ENCODE assay signal across 11 mouse cellular contexts in the genomic region with DNA sequence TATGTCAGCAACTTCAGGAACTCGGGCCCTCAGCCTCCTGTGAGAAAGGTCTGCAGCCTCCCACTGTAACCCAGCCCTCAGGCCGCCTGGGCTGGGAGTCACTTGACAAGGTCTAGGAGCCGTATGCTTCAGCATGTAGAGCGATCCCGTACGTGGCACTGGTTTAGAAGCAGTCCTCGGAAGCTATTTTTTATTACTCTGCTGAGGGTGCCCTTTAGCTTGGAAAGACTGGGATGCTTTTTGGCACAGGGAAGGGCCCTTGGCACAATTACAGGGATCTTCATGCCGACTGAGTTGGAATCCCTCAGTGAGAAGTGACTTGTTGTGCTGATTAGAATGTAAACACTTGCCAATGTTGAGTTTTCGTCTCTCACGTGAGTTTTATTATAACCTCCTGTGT.
DNase-seq lines count a peak whose midpoint lies in the region; ATAC-seq and TF ChIP-seq lines count a peak whose summit lies in the region.
"Had no signal": no experiment of that assay in that cellular context is flagged by ENCODE, and none has a peak within 500 bp of the region (broad histone marks: within the 10 kb centered on the region; RNA-seq: fewer than 3 reads in every experiment).

No protein-coding gene starts in this region.

- no peak overlapping the region for H3K4me3 ChIP-seq in hindbrain, embryonic 10.5 days
- no peak overlapping the region for H3K4me3 ChIP-seq in hindbrain, embryonic 11.5 days (ENCODE audit: low read depth, low read length)
- H3K4me3 ChIP-seq in lung, postnatal 0 days (ENCODE audit: low read depth, low read length), result no peak overlapping the region
- H3K4me3 ChIP-seq: hindbrain, embryonic 13.5 days; neural tube, embryonic 12.5 days had no signal

- no peak for TF ChIP-seq EP300 in lung, postnatal 0 days (IDR thresholded peaks at IDR 0.05)

- no peak for ATAC-seq in hindbrain, embryonic 11.5 days (ENCODE audit: low FRiP score)
- peak; percentile 19 for ATAC-seq in lung, postnatal 0 days

- WGBS in hindbrain, embryonic 10.5 days, result 83% methylated on average over 10 of the region's 10 CpGs
- WGBS in hindbrain, embryonic 11.5 days, result 87% methylated on average over 10 of the region's 10 CpGs
- 14% methylated on average over 10 of the region's 10 CpGs for WGBS in lung, postnatal 0 days

- H3K36me3 ChIP-seq in hindbrain, embryonic 10.5 days, result no peaks in the 10 kb centered on the region
- no peaks in the 10 kb centered on the region for H3K36me3 ChIP-seq in hindbrain, embryonic 11.5 days (ENCODE audit: control insufficient read depth, insufficient read depth, low read length)
- H3K36me3 ChIP-seq in lung, postnatal 0 days (ENCODE audit: insufficient read depth, low read length), result no peaks in the 10 kb centered on the region
- H3K36me3 ChIP-seq: hindbrain, embryonic 13.5 days; neural tube, embryonic 12.5 days had no signal

- peaks cover 89% of the 10 kb centered on the region for H3K27me3 ChIP-seq in hindbrain, embryonic 10.5 days (ENCODE audit: insufficient read depth, poor library complexity, severe bottlenecking)
- H3K27me3 ChIP-seq in hindbrain, embryonic 11.5 days (ENCODE audit: control insufficient read depth, insufficient read depth, low read length), result peaks cover 30% of the 10 kb centered on the region
- H3K27me3 ChIP-seq in lung, postnatal 0 days (replicated peaks; ENCODE audit: insufficient read depth, low read length), result no peaks in the 10 kb centered on the region

- no peak overlapping the region for H3K9ac ChIP-seq in hindbrain, embryonic 11.5 days (ENCODE audit: low read depth, low read length)
- H3K9ac ChIP-seq in lung, postnatal 0 days (replicated peaks; ENCODE audit: low read depth), result no peak overlapping the region
- H3K9ac ChIP-seq: hindbrain, embryonic 13.5 days; neural tube, embryonic 12.5 days had no signal

- H3K9me3 ChIP-seq in hindbrain, embryonic 10.5 days, result no peaks in the 10 kb centered on the region
- no peaks in the 10 kb centered on the region for H3K9me3 ChIP-seq in hindbrain, embryonic 11.5 days (ENCODE audit: control insufficient read depth, low read length)
- no peaks in the 10 kb centered on the region for H3K9me3 ChIP-seq in lung, postnatal 0 days (ENCODE audit: low read length)
- H3K9me3 ChIP-seq: G1E; hindbrain, embryonic 13.5 days; neural tube, embryonic 12.5 days had no signal

- peaks cover 78% of the 10 kb centered on the region for H3K4me1 ChIP-seq in hindbrain, embryonic 10.5 days (replicated peaks)
- peaks cover 12% of the 10 kb centered on the region for H3K4me1 ChIP-seq in hindbrain, embryonic 11.5 days (replicated peaks; ENCODE audit: control insufficient read depth, insufficient read depth, low read length)
- peaks cover 17% of the 10 kb centered on the region; the same call in 1 of the 2 replicates for H3K4me1 ChIP-seq in lung, postnatal 0 days (ENCODE audit: insufficient read depth, low read depth, low read length)

- H3K27ac ChIP-seq in hindbrain, embryonic 10.5 days, result 0 out of 2 replicates have a peak overlapping the region, but pooled peaks have one; percentile 3
- no peak overlapping the region for H3K27ac ChIP-seq in hindbrain, embryonic 11.5 days (ENCODE audit: low read depth, low read length)
- H3K27ac ChIP-seq in lung, postnatal 0 days (ENCODE audit: low read length), result no peak overlapping the region
- H3K27ac ChIP-seq: hindbrain, embryonic 13.5 days; neural tube, embryonic 12.5 days had no signal

- no peak overlapping the region for H3K4me2 ChIP-seq in hindbrain, embryonic 11.5 days (replicated peaks; ENCODE audit: low read depth, low read length)
- no peak overlapping the region for H3K4me2 ChIP-seq in lung, postnatal 0 days (replicated peaks; ENCODE audit: low read depth, low read length)
- H3K4me2 ChIP-seq: hindbrain, embryonic 13.5 days; neural tube, embryonic 12.5 days had no signal

- no peak for TF ChIP-seq CTCF in lung, postnatal 0 days (IDR thresholded peaks at IDR 0.05)

- DNase-seq in hindbrain, embryonic 10.5 days (ENCODE audit: low spot score), result no peak
- no peak for DNase-seq in hindbrain, embryonic 11.5 days (ENCODE audit: low spot score)
- peak; percentile 59 for DNase-seq in adrenal gland, postnatal 14 days
- peak; percentile 57 to 78 for DNase-seq in cerebellum, postnatal 14 days
- peak; percentile 31 for DNase-seq in lung, postnatal 0 days (ENCODE audit: low spot score)
- no peak for DNase-seq in spleen, postnatal 36 days (ENCODE audit: low spot score in 2 of 2)
- no peak for DNase-seq in MN1 (ENCODE audit: low spot score)
- DNase-seq in right cerebral cortex, postnatal 14 days, result no peak

Comparison
In these comparisons a context has a peak if more than half of its experiments do, and no peak if none do; other contexts are left out.
1. DNase-seq: peak in adrenal gland, postnatal 14 days (single experiment), cerebellum, postnatal 14 days (2 of 2) and lung, postnatal 0 days (single experiment); none in hindbrain, embryonic 10.5 days (single experiment), hindbrain, embryonic 11.5 days (single experiment), spleen, postnatal 36 days (0 of 2), MN1 (single experiment) and right cerebral cortex, postnatal 14 days (single experiment).